Mouse (Mus musculus): ENCODE results near the gene Gprc5b. TPM values are rescaled to one million over a fixed set of nuclear protein-coding genes. Genes with fewer than 3 reads are reported as not detected.

The Gprc5b gene
- total RNA-seq (2021) = 100 to 1,000 TPM; 110 to 125 TPM

- peak; percentile 58 to 65 for DNase-seq (ENCODE audit: extremely low spot score in 1 of 2, low spot score in 1 of 2)
These were observed at the start of gene Gprc5b for GRCm38 (mm10) chr7:118995007-118995406. TSS of gene Gprc5b (minus strand) at chr7:118995211.

DNA sequence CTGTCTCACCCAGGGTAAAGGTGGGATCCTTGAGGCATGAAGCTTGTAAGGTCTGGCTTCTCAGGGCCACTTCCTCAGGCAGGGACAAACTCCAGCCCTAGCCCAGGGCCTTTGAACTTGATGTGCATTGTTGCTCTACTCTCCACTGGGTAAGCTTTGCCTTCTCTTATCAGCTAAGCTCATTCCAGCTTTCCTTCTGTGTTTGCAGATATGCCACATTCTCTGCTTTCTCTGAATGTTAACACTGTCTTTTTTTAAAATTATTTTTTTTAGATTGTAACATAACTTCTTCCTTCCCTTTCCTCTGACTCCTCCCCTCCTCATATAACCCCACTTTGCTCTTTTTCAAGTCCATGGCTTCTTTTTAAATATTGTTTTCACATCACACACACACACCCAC is 46.5 kb upstream of the Gprc5b start:
- DNase-seq (ENCODE audit: extremely low spot score in 1 of 2, low spot score in 1 of 2) = no peak

- DNase-seq (ENCODE audit: extremely low spot score in 1 of 2, low spot score in 1 of 2) = no peak
These were observed 42.6 kb upstream of the Gprc5b start for GRCm38 (mm10) chr7:119037581-119037980.

DNA sequence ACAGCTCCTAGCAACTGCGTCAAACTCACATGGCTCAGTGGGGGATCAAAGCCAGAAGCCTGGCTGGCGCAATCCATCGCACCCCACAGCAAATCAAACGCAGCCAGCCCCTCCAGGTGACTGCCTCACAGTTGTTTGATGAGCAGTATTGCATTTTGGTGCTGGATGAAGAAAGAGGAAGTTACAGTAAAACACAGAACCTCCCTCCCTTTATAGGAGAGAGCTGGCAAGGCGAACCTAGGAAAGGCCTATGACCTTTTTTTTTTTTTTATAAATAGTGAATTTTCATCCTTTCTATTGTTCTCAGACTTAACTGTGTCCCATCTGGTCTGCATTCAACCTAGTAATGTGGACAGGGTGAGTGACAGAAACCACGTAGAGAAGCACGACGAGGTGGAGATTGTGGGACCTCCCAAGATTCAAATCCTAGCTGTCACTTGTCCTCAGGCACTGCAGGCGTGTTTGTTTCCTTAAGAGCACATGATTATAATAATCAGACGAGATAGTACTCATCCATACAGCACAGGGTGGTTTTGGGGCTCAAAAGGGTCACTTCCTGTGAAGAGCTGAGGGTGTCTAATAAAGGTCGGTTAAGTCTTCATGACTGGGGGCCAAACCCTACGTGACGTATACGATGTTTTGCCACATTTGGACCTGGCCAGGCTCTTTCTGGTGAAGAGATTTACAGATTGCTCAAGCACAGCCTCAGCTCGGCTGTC is 39.4 kb upstream of the Gprc5b start:
- DNase-seq (ENCODE audit: extremely low spot score in 1 of 2, low spot score in 1 of 2) = no peak

- peak; percentile 60 to 83 for DNase-seq (ENCODE audit: extremely low spot score in 1 of 2, low spot score in 1 of 2)
These were observed 28.4 kb upstream of the Gprc5b start for GRCm38 (mm10) chr7:119023394-119023921.

GRCm38 (mm10) chr7:119022238-119023156 is 27.5 kb upstream of the Gprc5b start:
- DNase-seq (ENCODE audit: extremely low spot score in 1 of 2, low spot score in 1 of 2) = peak in 1 of 2 experiments; percentile 60

DNA sequence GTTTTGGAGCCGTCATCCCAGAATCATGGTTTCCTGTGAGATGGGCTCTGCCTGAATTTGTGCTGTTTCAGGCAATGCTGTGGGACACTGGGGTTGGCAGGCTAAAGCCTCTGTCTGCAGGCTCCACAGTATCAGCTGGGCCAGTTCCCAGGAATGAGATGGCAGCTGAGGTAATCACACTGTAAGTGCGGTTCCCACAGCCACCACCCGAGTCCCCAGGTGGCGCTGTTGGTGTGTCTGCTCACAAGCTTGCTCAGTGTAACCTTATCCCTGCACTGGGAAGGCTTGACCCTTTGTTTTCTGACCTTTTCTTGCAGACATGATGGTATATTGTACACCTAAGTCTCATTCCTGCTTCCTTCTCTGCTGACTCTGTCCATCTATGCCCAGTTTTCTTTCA is 24.5 kb upstream of the Gprc5b start:
- peak in 1 of 2 experiments; percentile 64 for DNase-seq (ENCODE audit: extremely low spot score in 1 of 2, low spot score in 1 of 2)

- DNase-seq (ENCODE audit: extremely low spot score in 1 of 2, low spot score in 1 of 2) = peak in 1 of 2 experiments; percentile 55
These were observed 20.7 kb upstream of the Gprc5b start for GRCm38 (mm10) chr7:119015736-119016135.

- DNase-seq (ENCODE audit: extremely low spot score in 1 of 2, low spot score in 1 of 2) = peak; percentile 82 to 98
These were observed 16.0 kb upstream of the Gprc5b start for GRCm38 (mm10) chr7:119010854-119011529.

DNA sequence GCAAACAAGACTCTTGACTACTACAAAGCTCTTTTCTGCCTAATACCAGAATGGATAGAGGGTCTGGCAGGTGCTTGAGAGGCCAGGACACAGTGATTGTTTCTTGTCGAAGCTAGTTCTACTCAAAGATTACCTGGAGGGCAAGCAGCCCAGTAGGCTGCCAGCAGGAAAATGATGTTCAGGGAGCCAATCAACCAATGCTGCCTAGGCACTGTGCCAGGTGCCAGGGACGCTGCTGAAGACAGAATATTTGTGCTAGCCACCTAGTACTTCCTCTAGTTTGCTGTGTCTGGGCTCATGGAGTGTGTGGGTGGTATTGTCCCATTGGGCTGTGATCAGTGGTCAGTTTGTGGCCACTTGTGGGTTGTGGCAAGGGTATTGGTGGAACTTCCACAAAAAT is 7.5 kb upstream of the Gprc5b start:
- no peak for DNase-seq (ENCODE audit: extremely low spot score in 1 of 2, low spot score in 1 of 2)

- no peak for DNase-seq (ENCODE audit: extremely low spot score in 1 of 2, low spot score in 1 of 2)
These were observed 7.0 kb upstream of the Gprc5b start for GRCm38 (mm10) chr7:119001965-119002364.

- no peak for DNase-seq (ENCODE audit: extremely low spot score in 1 of 2, low spot score in 1 of 2)
These were observed 4.8 kb upstream of the Gprc5b start for GRCm38 (mm10) chr7:118999857-119000256.

GRCm38 (mm10) chr7:118996137-118996837 is 1.3 kb upstream of the Gprc5b start:
- peak; percentile 71 to 90 for DNase-seq (ENCODE audit: extremely low spot score in 1 of 2, low spot score in 1 of 2)

GRCm38 (mm10) chr7:118995671-118996070 is 660 bp upstream of the Gprc5b start:
- DNase-seq (ENCODE audit: extremely low spot score in 1 of 2, low spot score in 1 of 2) = no peak

- DNase-seq (ENCODE audit: extremely low spot score in 1 of 2, low spot score in 1 of 2) = no peak
These were observed 674 bp downstream of the Gprc5b start for GRCm38 (mm10) chr7:118994231-118994842.

DNA sequence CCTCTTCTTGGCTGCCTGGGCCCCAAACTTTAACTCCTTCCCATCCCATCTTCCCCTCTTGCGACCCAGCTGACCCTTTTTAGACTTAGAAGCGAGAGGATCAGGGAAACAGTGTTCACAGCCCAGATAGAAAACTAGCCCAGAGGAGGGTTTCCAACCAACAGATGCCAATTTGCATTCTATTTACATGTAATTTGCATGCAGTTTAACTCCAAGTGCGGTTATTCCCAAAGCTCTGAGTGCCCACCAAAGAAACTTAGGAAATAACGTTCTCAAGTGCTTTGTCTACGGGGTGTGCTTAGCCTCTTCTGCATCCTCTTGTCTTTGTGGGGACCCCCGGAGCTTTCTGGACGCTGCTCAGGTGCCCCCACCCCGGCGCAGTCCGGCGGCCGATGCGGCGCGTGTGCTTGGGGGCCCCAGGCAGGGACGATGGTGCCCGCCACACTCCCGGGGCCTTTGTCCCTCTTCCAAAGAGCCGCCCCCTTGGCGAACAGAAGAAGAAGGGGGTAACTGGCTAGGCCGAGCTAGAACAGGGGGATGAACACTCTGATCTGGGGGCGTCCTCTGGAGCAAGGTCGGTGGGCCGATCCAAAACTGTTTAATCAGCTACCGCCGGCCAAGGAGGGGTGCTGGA is 1.3 kb downstream of the Gprc5b start:
- no peak for DNase-seq (ENCODE audit: extremely low spot score in 1 of 2, low spot score in 1 of 2)

DNA sequence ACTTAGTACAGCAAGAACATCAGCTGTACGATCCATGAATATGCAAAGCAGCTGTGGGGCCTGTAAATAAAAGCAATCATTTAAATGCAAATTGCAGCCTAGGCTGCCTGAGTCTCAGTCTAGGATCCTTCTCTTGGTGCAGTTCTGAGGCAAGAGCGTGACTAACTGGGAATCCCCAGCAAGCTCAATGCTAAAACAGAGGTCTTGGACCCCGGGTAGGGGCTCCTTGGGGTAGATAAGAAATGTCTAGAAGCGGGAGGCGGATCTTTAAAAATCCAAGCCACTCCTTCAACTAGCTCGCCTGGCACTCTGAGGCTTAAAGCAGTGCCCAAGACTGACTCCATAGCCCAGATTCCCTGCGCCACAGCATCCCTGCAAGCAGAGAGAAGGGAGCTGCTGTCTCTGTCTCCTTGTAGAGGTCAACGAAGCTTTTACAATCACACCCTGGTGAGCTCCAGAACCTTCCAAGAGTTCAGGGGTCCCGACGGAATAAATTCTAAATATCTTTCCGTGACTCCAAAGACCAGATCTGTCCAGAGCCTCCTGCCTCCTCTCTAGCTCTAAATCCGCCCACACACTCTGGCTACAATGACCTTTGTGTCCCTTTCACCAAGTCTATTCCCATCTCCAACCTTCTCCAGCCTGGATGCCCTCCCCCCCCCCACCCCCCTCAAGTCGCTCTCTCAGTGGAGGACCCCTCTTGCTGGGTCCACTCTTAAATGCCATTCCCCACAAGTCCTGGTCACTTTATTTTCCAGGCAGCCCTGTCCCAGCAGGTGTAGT is 2.2 kb downstream of the Gprc5b start:
- DNase-seq (ENCODE audit: extremely low spot score in 1 of 2, low spot score in 1 of 2) = no peak

DNA sequence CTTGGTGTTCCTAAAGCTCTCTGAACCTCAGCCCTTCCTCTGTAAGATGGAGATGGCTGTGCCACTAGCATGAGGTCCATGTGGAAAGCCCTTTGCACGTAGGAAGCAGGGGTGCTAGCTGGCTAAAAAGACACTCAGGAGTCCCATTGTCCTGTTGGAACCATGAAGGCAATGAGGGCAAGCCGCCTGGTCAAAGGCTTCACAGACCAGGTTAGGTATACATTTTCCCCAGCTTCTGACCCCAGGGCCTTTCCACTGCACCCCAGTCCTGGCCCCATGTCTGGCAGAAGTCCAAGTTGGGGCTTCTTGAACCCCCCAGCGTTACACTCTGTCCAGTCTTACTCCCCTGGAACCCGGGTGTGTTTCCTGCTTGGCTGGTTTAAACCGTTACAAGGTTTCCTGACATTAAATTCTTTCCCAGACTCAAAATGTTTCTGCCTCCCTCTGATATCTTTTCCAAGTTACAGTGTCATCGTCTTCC is 2.9 kb downstream of the Gprc5b start:
- no peak for DNase-seq (ENCODE audit: extremely low spot score in 1 of 2, low spot score in 1 of 2)

Measured in layer of hippocampus, postnatal 25 days (tissue).